Mouse (Mus musculus) cerebral cortex, adult 2 months (tissue): ENCODE measurements around the gene Ankrd44.

Experiments used
- WGBS: fragments of 180-500 bp; shearing (Covaris S2); methylation state at CpG from one replicate; pipeline ENCODE4 v1.1.7; 2018; 5-methylcytosine and 5-hydroxymethylcytosine counted together

Gene Ankrd44

GRCm38 (mm10) chr1:54606936-54607335, 319.3 kb downstream of the Ankrd44 start:
- 90% methylated on average over 1 of the region's 1 CpGs for WGBS

DNA sequence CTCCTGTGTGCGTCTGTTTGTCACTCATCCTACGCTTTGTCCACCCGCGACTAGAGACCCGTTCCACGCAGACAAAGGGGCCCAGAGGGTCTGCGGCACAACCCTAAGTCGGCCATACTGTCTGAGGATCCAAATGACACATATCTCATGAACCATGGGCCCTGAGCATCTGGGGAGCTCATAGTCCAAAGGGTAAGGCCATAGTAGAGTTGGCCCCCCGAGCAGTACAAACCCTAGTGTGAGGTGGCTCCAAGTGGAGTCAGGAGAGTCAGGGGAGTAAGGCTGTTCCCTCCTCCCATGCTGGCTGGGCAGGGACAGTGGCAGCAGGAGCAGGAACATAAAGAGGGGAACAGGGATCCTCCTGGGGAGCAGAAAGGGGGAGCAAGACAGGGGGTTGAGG, 324.5 kb downstream of the Ankrd44 start:
- WGBS, result 95% methylated on average over 9 of the region's 9 CpGs

GRCm38 (mm10) chr1:54600275-54600674, 325.9 kb downstream of the Ankrd44 start:
- 62% methylated on average over 1 of the region's 1 CpGs for WGBS

GRCm38 (mm10) chr1:54597594-54598217, 328.5 kb downstream of the Ankrd44 start:
- WGBS, result 49% methylated on average over 4 of the region's 4 CpGs

DNA sequence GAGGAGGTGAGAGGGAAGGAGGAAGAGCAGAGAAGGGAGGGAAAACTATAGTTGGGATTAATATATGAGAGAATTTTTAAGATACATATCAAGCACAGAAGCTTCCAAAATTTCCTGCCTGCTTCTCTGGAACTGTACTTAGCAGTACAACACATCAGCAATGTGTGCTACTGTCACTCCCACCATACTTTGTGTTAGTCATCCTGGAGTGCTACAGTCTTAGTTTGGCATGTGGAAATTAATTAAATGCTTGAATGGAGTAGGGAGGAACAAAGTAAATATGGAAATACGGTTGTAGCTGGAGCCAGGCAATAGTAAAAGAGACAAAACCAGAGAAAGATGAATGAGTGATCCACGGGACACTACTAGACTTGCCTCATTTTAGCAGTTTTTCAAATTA, 330.0 kb downstream of the Ankrd44 start:
- WGBS, result 51% methylated on average over 2 of the region's 2 CpGs
